Mouse (Mus musculus) T-helper 17 cell (primary cell): Measurements from ENCODE around the gene Klhdc8a.
"Not testable (repeated sequence)": the region's sequence is repeated elsewhere in the genome, so short reads cannot be mapped to it uniquely, and the experiment has no call there.

Experiments
- in situ Hi-C, 2 experiments: fragments of 300-600 bp; cut with MboI, MseI; formaldehyde crosslinking; loops; 1 replicate in 1 of 2; 2 replicates in 1 of 2; pipeline ENCODE4 v1.15.1; 2025; ENCODE audit warnings: high pct_unique_total_duplicates in 2 of 2

Klhdc8a gene

GRCm38 (mm10) chr1:132341731-132342501 lies 43.5 kb downstream of the Klhdc8a start:
- in situ Hi-C loops: no loop called here

GRCm38 (mm10) chr1:132342518-132342917 lies 44.1 kb downstream of the Klhdc8a start:
- in situ Hi-C loops: no loop called here

- in situ Hi-C loops: no loop called here
Measured at GRCm38 (mm10) chr1:132343191-132343590, 44.8 kb downstream of the Klhdc8a start.

- in situ Hi-C loops: no loop called here
Measured at GRCm38 (mm10) chr1:132343656-132344055, 45.2 kb downstream of the Klhdc8a start.

GRCm38 (mm10) chr1:132345514-132345913 lies 47.1 kb downstream of the Klhdc8a start:
- in situ Hi-C loops: no loop called here

GRCm38 (mm10) chr1:132346134-132346851 lies 47.9 kb downstream of the Klhdc8a start:
- in situ Hi-C loops: no loop called here

- in situ Hi-C loops: no loop called here
Measured at GRCm38 (mm10) chr1:132346951-132347350, 48.5 kb downstream of the Klhdc8a start.

GRCm38 (mm10) chr1:132348401-132348800 lies 50.0 kb downstream of the Klhdc8a start:
- in situ Hi-C loops: no loop called here

GRCm38 (mm10) chr1:132349049-132349448 lies 50.6 kb downstream of the Klhdc8a start:
- in situ Hi-C loops: not testable (repeated sequence)

- in situ Hi-C loops: not testable (repeated sequence)
Measured at GRCm38 (mm10) chr1:132349601-132350000, 51.2 kb downstream of the Klhdc8a start.

GRCm38 (mm10) chr1:132351058-132351457 lies 52.6 kb downstream of the Klhdc8a start:
- in situ Hi-C loops: loop anchor here in 1 of 2 experiments (5.0 to 10.0 kb wide), 2 partner anchors 39 to 116 kb away; no protein-coding TSS in a partner anchor

- in situ Hi-C loops: loop anchor here in 1 of 2 experiments (5.0 to 10.0 kb wide), 2 partner anchors 41 to 119 kb away; no protein-coding TSS in a partner anchor
Measured at GRCm38 (mm10) chr1:132353389-132353788, 55.0 kb downstream of the Klhdc8a start.

- in situ Hi-C loops: loop anchor here in 1 of 2 experiments (5.0 to 10.0 kb wide), 2 partner anchors 42 to 119 kb away; no protein-coding TSS in a partner anchor
Measured at GRCm38 (mm10) chr1:132354234-132354633, 55.8 kb downstream of the Klhdc8a start.

- in situ Hi-C loops: loop anchor here (5.0 to 10.0 kb wide), 2 partner anchors 43 to 120 kb away; no protein-coding TSS in a partner anchor
Measured at GRCm38 (mm10) chr1:132355162-132355601, 56.8 kb downstream of the Klhdc8a start.

GRCm38 (mm10) chr1:132355841-132356242 lies 57.4 kb downstream of the Klhdc8a start:
- in situ Hi-C loops: loop anchor here (5.0 to 10.0 kb wide), 2 partner anchors 44 to 121 kb away; no protein-coding TSS in a partner anchor

- in situ Hi-C loops: loop anchor here (5.0 to 10.0 kb wide), 2 partner anchors 45 to 122 kb away; no protein-coding TSS in a partner anchor
Measured at GRCm38 (mm10) chr1:132356841-132357240, 58.4 kb downstream of the Klhdc8a start.
